Mouse (Mus musculus): ENCODE data around the gene A630089N07Rik. TPM values are rescaled to one million over a fixed set of nuclear protein-coding genes. Genes with fewer than 3 reads are reported as not detected.

A630089N07Rik gene
- polyA plus RNA-seq, 1 experiment from 2014 or later: 19.9 TPM

DNA sequence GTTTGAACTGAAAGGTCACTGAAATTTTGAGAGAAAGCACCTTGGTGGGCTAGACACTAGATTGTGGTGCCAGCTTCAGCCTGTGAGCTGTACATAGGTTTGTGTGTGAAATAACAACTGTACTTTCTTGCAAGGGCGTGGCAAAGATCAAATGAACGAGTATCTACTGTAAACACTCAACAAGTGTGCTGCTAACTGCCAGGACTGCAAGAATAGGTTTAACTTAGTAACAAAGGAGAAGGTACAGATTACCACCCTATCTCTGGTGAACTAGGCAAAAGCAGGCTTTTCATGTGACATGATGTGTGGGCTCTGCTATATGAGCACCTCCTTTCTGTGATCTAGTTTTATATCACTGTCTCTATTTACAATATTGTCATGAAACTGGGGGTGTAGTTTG lies 128.9 kb downstream of the A630089N07Rik start:
- no peak overlapping the region for H3K9ac ChIP-seq (ENCODE audit: low read length)
- H3K4me2 ChIP-seq (ENCODE audit: low read depth, low read length): no peak overlapping the region
- ATAC-seq (ENCODE audit: low read depth): no peak
- 62% methylated on average over 2 of the region's 2 CpGs for WGBS
- no peaks in the 10 kb centered on the region for H3K4me1 ChIP-seq (replicated peaks; ENCODE audit: control insufficient read depth, insufficient read depth, low read length)
- H3K36me3 ChIP-seq (ENCODE audit: control insufficient read depth, insufficient read depth, low read length): peaks cover 25% of the 10 kb centered on the region
- H3K9me3 ChIP-seq (ENCODE audit: control insufficient read depth, low read length): no peaks in the 10 kb centered on the region
- no peak overlapping the region for H3K27ac ChIP-seq (ENCODE audit: low read length)
- no peak overlapping the region for H3K4me3 ChIP-seq (ENCODE audit: low read length)
- no peaks in the 10 kb centered on the region for H3K27me3 ChIP-seq (ENCODE audit: control insufficient read depth, insufficient read depth, low read depth, low read length)

- Histone ChIP-seq H3K4me2 (ENCODE audit: low read depth, low read length) (no peak overlapping the region), H3K9me3 (ENCODE audit: control insufficient read depth, low read length) (no peaks in the 10 kb centered on the region), H3K4me3 (ENCODE audit: low read length) (no peak overlapping the region), H3K27me3 (ENCODE audit: control insufficient read depth, insufficient read depth, low read depth, low read length) (no peaks in the 10 kb centered on the region), H3K36me3 (ENCODE audit: control insufficient read depth, insufficient read depth, low read length) (peaks cover 26% of the 10 kb centered on the region), H3K27ac (ENCODE audit: low read length) (no peak overlapping the region), H3K9ac (ENCODE audit: low read length) (no peak overlapping the region), H3K4me1 (replicated peaks; ENCODE audit: control insufficient read depth, insufficient read depth, low read length) (no peaks in the 10 kb centered on the region)
- no peak for ATAC-seq (ENCODE audit: low read depth)
- WGBS: 83% methylated on average over 9 of the region's 9 CpGs
Measured at GRCm38 (mm10) chr16:97952801-97953200, 129.4 kb downstream of the A630089N07Rik start.

- Histone ChIP-seq H3K9me3 (ENCODE audit: control insufficient read depth, low read length) (no peaks in the 10 kb centered on the region), H3K27ac (ENCODE audit: low read length) (no peak overlapping the region), H3K4me2 (ENCODE audit: low read depth, low read length) (no peak overlapping the region), H3K4me1 (replicated peaks; ENCODE audit: control insufficient read depth, insufficient read depth, low read length) (no peaks in the 10 kb centered on the region), H3K27me3 (ENCODE audit: control insufficient read depth, insufficient read depth, low read depth, low read length) (no peaks in the 10 kb centered on the region), H3K4me3 (ENCODE audit: low read length) (no peak overlapping the region), H3K36me3 (ENCODE audit: control insufficient read depth, insufficient read depth, low read length) (peaks cover 26% of the 10 kb centered on the region), H3K9ac (ENCODE audit: low read length) (no peak overlapping the region)
- ATAC-seq (ENCODE audit: low read depth): no peak
- WGBS: 93% methylated on average over 4 of the region's 4 CpGs
Measured at GRCm38 (mm10) chr16:97952371-97952770, 129.9 kb downstream of the A630089N07Rik start.

Other genes with a start within 250 kb of the A630089N07Rik start
- 10.4 and 12.1 TPM in 2 replicates for gene Prdm15, start 230.6 kb downstream of the A630089N07Rik start, polyA plus RNA-seq (2015; fragmentation: Nextera tagmentation; extraction: Ambion mirVana)
- 15.4 and 17.5 TPM in 2 replicates for gene C2cd2, start 119.9 kb downstream of the A630089N07Rik start, polyA plus RNA-seq (2015; fragmentation: Nextera tagmentation; extraction: Ambion mirVana)
- gene Zbtb21, start 119.8 kb downstream of the A630089N07Rik start, polyA plus RNA-seq (2015; fragmentation: Nextera tagmentation; extraction: Ambion mirVana): 12.0 and 13.6 TPM in 2 replicates
- gene B230307C23Rik, start 85.1 kb downstream of the A630089N07Rik start, polyA plus RNA-seq (2015; fragmentation: Nextera tagmentation; extraction: Ambion mirVana): 19.5 and 20.2 TPM in 2 replicates